Mouse (Mus musculus) brain, embryonic 14.5 days (tissue): ENCODE measurements at regions not wholly inside any gene's neighbourhood (a gene's known extent, or its start where the extent isn't known, plus 50 kb on each side); places are given as distances from the start of the nearest gene placed in this dataset.

Experiments
- CTCF ChIP-seq: fragments of 200-500 bp; IDR thresholded peaks from 2 replicates; pipeline ENCODE4 v1.5.1; 2012; ENCODE audit warnings: inconsistent platforms, mild to moderate bottlenecking, moderate library complexity, borderline replicate concordance; ENCODE audit not compliant: insufficient read depth, insufficient read length; ENCODE audit errors: extremely low read depth
- POLR2A ChIP-seq: fragments of 200-500 bp; IDR thresholded peaks from 2 replicates; pipeline ENCODE4 v1.6.1; 2012; ENCODE audit warnings: mild to moderate bottlenecking, inconsistent platforms, borderline replicate concordance; ENCODE audit not compliant: poor library complexity, insufficient read depth, insufficient read length, severe bottlenecking; ENCODE audit errors: extremely low read depth

DNA sequence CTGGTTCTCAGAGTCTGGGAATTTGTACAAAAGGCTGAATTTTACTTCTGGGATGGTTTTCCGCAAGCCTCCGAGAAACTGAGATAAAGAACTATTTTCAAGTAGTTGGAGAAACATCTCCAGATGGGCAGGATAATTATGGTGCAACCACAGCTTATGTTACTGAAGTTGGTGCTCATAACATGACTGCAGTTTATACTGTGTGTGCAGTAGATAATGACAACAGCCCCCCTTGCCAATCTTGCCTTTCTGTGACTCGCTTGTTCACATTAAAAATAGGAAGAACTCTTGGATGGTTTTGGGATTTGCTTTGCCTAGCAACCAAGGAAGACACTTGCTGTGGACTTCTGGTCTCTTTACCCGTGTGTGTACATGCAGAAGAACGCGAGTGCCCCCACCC, 72.4 kb upstream of the Psmd7 start:
- TF ChIP-seq POLR2A: no peak
- no peak for TF ChIP-seq CTCF
